Mouse (Mus musculus) cerebellum, adult 2 months (tissue): ENCODE results near the gene Ip6k1.

Source experiments
- CTCF ChIP-seq: fragments of 200-500 bp; IDR thresholded peaks from 2 replicates; pipeline ENCODE4 v1.5.1; 2011; ENCODE audit warnings: low read depth, mild to moderate bottlenecking, control low read depth, low read length, moderate library complexity, borderline replicate concordance; ENCODE audit not compliant: insufficient read depth
- POLR2A ChIP-seq: fragments of 200-500 bp; IDR thresholded peaks from 2 replicates; pipeline ENCODE4 v1.6.1; 2011; ENCODE audit warnings: low read length, control low read depth, borderline replicate concordance; ENCODE audit not compliant: insufficient read depth

GRCm38 (mm10) chr9:108052885-108053664 is 50.8 kb downstream of the Ip6k1 start, which contains the start of gene Amigo3:
- TF ChIP-seq CTCF (peak; percentile 90), POLR2A (no peak)
